Mouse (Mus musculus) olfactory bulb, adult 2 months (tissue): ENCODE results near the gene Zfp809. TPM values are rescaled to one million over a fixed set of nuclear protein-coding genes. Genes with fewer than 3 reads are reported as not detected.

Experiments
- H3K27ac ChIP-seq: fragments of 200-500 bp; 2 replicates; pipeline ENCODE4 v1.5.1; 2012; ENCODE audit warnings: low read depth, low read length; ENCODE audit not compliant: insufficient read depth
- H3K4me1 ChIP-seq: fragments of 200-500 bp; 2 replicates; pipeline ENCODE4 v1.6.1; 2012; ENCODE audit warnings: low read length; ENCODE audit not compliant: control insufficient read depth, insufficient read depth
- H3K4me3 ChIP-seq: fragments of 200-500 bp; 2 replicates; pipeline ENCODE4 v1.5.1; 2012; ENCODE audit warnings: mild to moderate bottlenecking, low read depth, low read length, moderate library complexity; ENCODE audit not compliant: insufficient read depth
- CTCF ChIP-seq: fragments of 200-500 bp; IDR thresholded peaks from 2 replicates; pipeline ENCODE4 v1.5.1; 2012; ENCODE audit warnings: low read depth, mild to moderate bottlenecking, low read length, moderate library complexity; ENCODE audit not compliant: insufficient read depth
- POLR2A ChIP-seq: fragments of 200-500 bp; IDR thresholded peaks from 2 replicates; pipeline ENCODE4 v1.6.1; 2012; ENCODE audit warnings: mild to moderate bottlenecking, low read depth, low read length, moderate library complexity; ENCODE audit not compliant: insufficient read depth
- WGBS: fragments of 180-500 bp; shearing (Covaris S2); methylation state at CpG from one replicate; pipeline ENCODE4 v1.1.7; 2018; 5-methylcytosine and 5-hydroxymethylcytosine counted together
- polyA plus RNA-seq: library from polyadenylated mRNA; stranded (reverse); fragments of >200 nt; gene quantifications from 2 replicates; pipeline ENCODE4 v1.2.4, GENCODE M21; 2012; ENCODE audit warnings: low replicate concordance; ENCODE audit not compliant: missing spikeins, insufficient read depth, insufficient read length

Gene Zfp809
- polyA plus RNA-seq: not detected in 2 replicates

DNA sequence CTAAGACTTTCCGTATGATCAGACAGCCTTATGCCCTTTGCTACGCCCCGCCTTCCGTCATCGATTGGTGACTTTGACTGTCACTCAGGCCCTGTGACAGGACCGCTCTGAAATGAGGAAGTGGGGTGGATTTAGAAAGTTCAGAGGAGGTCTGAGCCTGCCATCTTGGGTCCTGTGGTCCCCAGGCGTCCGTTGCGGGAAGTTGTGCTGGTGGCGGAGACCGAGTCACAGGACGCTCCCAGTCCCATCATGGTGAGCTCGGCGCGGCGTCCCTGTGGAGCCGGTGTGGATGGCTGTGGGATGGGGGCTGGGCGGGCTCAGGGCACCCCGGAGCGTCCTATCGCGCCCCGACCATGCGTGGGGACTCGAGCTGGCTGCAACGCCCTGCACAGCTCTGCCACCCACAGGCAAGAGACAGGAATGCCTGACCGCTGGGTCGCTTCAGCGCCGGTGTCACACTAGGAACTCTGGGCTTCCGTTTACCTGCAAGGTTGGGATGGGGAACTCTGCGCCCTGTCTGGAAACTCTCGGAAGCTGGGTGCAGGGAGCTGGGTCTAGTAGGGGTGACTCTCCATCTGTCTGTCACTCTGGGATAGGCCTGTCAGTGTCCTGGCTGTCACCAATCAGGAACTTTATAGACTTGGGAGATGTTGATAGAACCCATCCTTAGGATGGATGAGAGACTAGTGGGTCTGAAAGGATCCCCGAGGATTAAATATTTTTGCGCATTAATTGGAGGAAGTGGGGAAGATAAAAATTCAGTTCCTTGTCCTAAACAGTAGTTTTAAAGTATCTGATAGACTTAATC is at the start of gene Zfp809:
Gene Zfp809 (plus strand): TSS at position 134 of the 808 bp plus-strand sequence.
- peak within 1 kb of the TSS; percentile 63 for H3K27ac ChIP-seq
- under 1% methylated on average over 35 of the region's 35 CpGs for WGBS
- peak within 1 kb of the TSS; percentile 98 for H3K4me3 ChIP-seq
- no peaks in the 10 kb centered on the region for H3K4me1 ChIP-seq
- TF ChIP-seq POLR2A: peak; percentile 79
- TF ChIP-seq CTCF: peak; percentile 59

GRCm38 (mm10) chr9:22188025-22188611 is 37.4 kb upstream of the Zfp809 start, which contains the start of gene Zfp872:
Zfp872 (plus strand) TSS chr9:22188090.
- H3K4me3 ChIP-seq: peak within 1 kb of the TSS; percentile 40
- H3K27ac ChIP-seq: no peak within 1 kb of the TSS
- H3K4me1 ChIP-seq: 0 out of 2 replicates have a peak, but pooled peaks cover 3% of the 10 kb centered on the region
- no peak for TF ChIP-seq CTCF
- TF ChIP-seq POLR2A: no peak
- WGBS: 16% methylated on average over 43 of the region's 43 CpGs

GRCm38 (mm10) chr9:22196412-22196811 is 29.1 kb upstream of the Zfp809 start:
- TF ChIP-seq POLR2A (no peak), CTCF (no peak)
- WGBS: 53% methylated on average over 5 of the region's 5 CpGs
- Histone ChIP-seq H3K4me1 (no peaks in the 10 kb centered on the region), H3K27ac (no peak overlapping the region), H3K4me3 (no peak overlapping the region)

DNA sequence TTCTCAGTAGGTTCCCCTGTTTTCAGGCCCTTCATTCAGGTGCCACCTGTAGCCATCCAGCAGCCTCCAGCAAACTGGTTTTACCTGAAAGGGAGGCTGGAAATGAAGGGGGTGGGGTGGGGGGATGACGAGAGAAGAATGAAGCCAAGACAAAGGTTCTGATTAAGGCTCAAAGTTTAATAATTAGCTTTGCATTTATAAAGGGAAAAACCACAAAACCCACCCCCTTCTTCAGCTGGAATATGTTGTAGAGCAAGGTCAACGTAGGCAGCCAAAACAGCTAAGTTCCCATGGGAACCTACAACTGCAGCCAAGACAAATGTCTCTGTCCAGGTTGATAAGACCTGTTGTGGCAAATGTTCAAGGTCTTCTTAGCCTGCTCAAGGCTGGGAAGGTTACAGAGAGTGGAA is 11.7 kb upstream of the Zfp809 start:
- Histone ChIP-seq H3K4me3 (no peak overlapping the region), H3K27ac (no peak overlapping the region), H3K4me1 (peaks cover 5% of the 10 kb centered on the region; the same call in 1 of the 2 replicates)
- TF ChIP-seq CTCF (no peak), POLR2A (no peak)
- WGBS: 59% methylated on average over 2 of the region's 2 CpGs

DNA sequence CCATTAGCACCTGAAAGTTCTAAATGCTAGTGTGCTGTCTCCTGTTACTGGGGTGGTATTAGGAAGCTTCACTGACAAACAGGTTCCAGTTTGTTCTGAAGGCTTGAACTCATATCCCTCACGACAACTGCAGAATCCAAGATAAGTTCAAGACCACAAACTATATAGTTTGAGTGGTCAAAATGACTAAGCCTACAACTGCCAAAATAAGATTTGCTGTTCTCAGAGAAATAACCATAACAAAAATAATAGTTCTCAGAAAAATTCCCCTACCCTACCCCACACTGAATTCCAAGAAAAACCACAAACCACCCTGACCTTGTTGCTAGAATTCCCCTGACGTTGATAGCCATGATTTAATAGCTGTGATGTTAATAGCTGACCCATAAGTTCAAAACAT is 11.0 kb upstream of the Zfp809 start:
- no peak for TF ChIP-seq POLR2A
- TF ChIP-seq CTCF: no peak
- Histone ChIP-seq H3K4me3 (no peak overlapping the region), H3K4me1 (peaks cover 5% of the 10 kb centered on the region; the same call in 1 of the 2 replicates), H3K27ac (no peak overlapping the region)
- WGBS: 90% methylated on average over 2 of the region's 2 CpGs

DNA sequence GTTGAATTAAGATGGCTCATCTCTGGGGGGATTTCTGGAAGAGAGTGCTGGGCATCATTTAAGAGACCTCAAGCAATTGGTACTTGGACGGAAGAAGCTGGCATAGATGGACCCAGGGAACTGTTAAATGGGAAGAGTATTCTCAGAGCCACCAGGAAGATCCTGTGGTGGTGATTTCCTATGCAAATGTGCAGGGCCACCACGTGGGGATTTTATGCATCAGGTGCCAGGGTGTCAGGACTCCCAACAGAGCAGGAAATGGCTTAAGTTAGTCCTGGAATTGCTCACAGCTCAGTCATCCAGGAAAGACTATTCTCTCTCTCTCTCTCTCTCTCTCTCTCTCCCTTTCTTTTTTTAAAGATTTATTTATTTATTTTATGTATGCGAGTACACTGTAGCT is 8.8 kb upstream of the Zfp809 start:
- no peak overlapping the region for H3K27ac ChIP-seq
- H3K4me1 ChIP-seq: peaks cover 5% of the 10 kb centered on the region; the same call in 1 of the 2 replicates
- 57% methylated on average over 3 of the region's 3 CpGs for WGBS
- no peak overlapping the region for H3K4me3 ChIP-seq
- TF ChIP-seq POLR2A (no peak), CTCF (no peak)

- H3K4me3 ChIP-seq: no peak overlapping the region
- TF ChIP-seq POLR2A: no peak
- peaks cover 5% of the 10 kb centered on the region; the same call in 1 of the 2 replicates for H3K4me1 ChIP-seq
- H3K27ac ChIP-seq: peak overlapping the region; percentile 58; the same call in 1 of the 2 replicates
- WGBS: 48% methylated on average over 8 of the region's 8 CpGs
Observed at GRCm38 (mm10) chr9:22217858-22218493, 7.5 kb upstream of the Zfp809 start.

GRCm38 (mm10) chr9:22224066-22224465 is 1.4 kb upstream of the Zfp809 start:
- Histone ChIP-seq H3K4me1 (no peaks in the 10 kb centered on the region), H3K27ac (no peak overlapping the region), H3K4me3 (no peak overlapping the region)
- WGBS: over 99% methylated on average over 4 of the region's 4 CpGs
- no peak for TF ChIP-seq POLR2A
- TF ChIP-seq CTCF: no peak
